Mouse (Mus musculus) heart, embryonic 12.5 days (tissue): ENCODE data around the gene Unc119. TPM values are rescaled to one million over a fixed set of nuclear protein-coding genes. Genes with fewer than 3 reads are reported as not detected.

Experiments
- ATAC-seq: fragments of 200-750 bp; cut with Nextera tagmentation; 2 replicates; pipeline ENCODE4 v1.8.0; 2017; ENCODE audit warnings: moderate TSS enrichment, moderate library complexity; ENCODE audit not compliant: insufficient number of reproducible peaks, low FRiP score
- H3K27ac ChIP-seq: fragments of 300-500 bp; sonication (generic); 2 replicates; pipeline ENCODE4 v1.5.1; 2016; ENCODE audit warnings: mild to moderate bottlenecking, moderate library complexity; ENCODE audit not compliant: poor library complexity, severe bottlenecking
- H3K27me3 ChIP-seq: fragments of 300-500 bp; sonication (generic); replicated peaks from 2 replicates; pipeline ENCODE4 v1.6.1; 2016; ENCODE audit warnings: mild to moderate bottlenecking, moderate library complexity
- H3K36me3 ChIP-seq: fragments of 300-500 bp; sonication (generic); 2 replicates; pipeline ENCODE4 v1.6.1; 2016; ENCODE audit warnings: mild to moderate bottlenecking, moderate library complexity
- H3K4me1 ChIP-seq: fragments of 300-500 bp; sonication (generic); replicated peaks from 2 replicates; pipeline ENCODE4 v1.6.1; 2016; ENCODE audit warnings: mild to moderate bottlenecking
- H3K4me2 ChIP-seq: fragments of 300-500 bp; sonication (generic); 2 replicates; pipeline ENCODE4 v1.6.1; 2016; ENCODE audit warnings: mild to moderate bottlenecking, moderate library complexity
- H3K4me3 ChIP-seq: fragments of 300-500 bp; sonication (generic); 2 replicates; pipeline ENCODE4 v1.5.1; 2016; ENCODE audit warnings: mild to moderate bottlenecking
- H3K9ac ChIP-seq: fragments of 300-500 bp; sonication (generic); 2 replicates; pipeline ENCODE4 v1.6.1; 2016; ENCODE audit warnings: mild to moderate bottlenecking, moderate library complexity
- H3K9me3 ChIP-seq: fragments of 300-500 bp; sonication (generic); replicated peaks from 2 replicates; pipeline ENCODE4 v1.6.1; 2016; ENCODE audit warnings: mild to moderate bottlenecking, moderate library complexity
- WGBS: fragments of 180-500 bp; shearing (Covaris S2); methylation state at CpG from one replicate; pipeline ENCODE4 v1.1.7; 2016; 5-methylcytosine and 5-hydroxymethylcytosine counted together
- polyA plus RNA-seq: library from polyadenylated mRNA; unstranded; fragments of >200 nt; fragmentation: Nextera tagmentation; extraction: Ambion mirVana; gene quantifications from 2 replicates; pipeline ENCODE4 v1.2.1, GENCODE M21; 2016

Gene Unc119
- polyA plus RNA-seq, 1 experiment from 2014 or later = 45.6 TPM

DNA sequence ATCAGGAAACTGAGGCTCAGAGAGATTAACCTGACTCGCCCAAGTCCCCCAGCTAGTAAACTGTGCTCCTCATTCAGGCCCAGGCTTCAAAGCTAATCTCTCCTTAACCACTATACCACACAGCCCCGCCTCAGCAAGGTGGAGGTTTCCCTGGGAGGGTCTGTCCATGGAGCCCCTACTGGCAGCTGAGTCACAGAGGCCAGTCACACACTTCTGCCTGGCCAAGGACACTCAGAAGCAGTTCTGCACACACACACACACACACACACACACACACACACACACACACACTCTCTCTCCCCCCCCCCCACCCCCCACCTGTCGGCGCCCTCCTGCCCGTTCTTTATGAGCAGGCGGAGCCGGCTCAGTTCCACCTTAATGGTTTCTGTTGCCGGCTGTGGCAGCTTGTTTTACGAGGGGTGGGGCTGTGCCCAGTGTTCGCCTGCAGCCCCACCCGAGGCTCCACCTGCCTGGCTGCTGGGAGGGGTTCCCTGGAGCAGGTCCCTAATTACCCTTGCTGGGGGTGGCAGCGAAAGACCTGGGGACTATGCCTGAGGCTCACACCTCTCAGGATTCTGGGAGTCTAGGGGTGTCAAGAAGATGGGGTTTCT lies 34.4 kb downstream of the Unc119 start:
- H3K9me3 ChIP-seq = no peaks in the 10 kb centered on the region
- WGBS = 42% methylated on average over 12 of the region's 12 CpGs
- no peak for ATAC-seq
- H3K4me2 ChIP-seq = no peak overlapping the region
- H3K4me3 ChIP-seq = no peak overlapping the region
- H3K27me3 ChIP-seq = peaks cover 29% of the 10 kb centered on the region
- no peak overlapping the region for H3K27ac ChIP-seq
- H3K36me3 ChIP-seq = no peaks in the 10 kb centered on the region
- no peaks in the 10 kb centered on the region for H3K4me1 ChIP-seq
- H3K9ac ChIP-seq = no peak overlapping the region

DNA sequence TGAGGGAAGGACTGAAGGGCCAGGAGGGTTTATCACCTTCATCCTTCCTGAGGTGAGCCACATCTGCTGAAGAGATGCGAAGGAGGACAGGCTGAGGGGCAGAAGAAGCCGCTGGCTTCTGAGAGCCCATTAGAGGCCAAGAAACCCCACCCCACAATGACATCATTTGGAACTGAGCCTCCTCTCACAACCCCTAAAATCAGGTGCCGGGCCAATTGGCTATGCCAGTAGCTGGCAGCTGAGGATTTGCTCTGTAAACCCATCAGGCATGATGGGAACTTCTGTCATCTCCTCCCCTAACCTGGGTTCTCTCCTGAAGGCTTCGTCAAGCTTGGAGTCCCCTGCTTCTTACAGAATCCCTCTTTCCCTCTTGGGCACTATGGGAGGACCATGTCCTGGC lies 37.1 kb downstream of the Unc119 start:
- no peaks in the 10 kb centered on the region for H3K4me1 ChIP-seq
- no peak for ATAC-seq
- 68% methylated on average over 4 of the region's 4 CpGs for WGBS

DNA sequence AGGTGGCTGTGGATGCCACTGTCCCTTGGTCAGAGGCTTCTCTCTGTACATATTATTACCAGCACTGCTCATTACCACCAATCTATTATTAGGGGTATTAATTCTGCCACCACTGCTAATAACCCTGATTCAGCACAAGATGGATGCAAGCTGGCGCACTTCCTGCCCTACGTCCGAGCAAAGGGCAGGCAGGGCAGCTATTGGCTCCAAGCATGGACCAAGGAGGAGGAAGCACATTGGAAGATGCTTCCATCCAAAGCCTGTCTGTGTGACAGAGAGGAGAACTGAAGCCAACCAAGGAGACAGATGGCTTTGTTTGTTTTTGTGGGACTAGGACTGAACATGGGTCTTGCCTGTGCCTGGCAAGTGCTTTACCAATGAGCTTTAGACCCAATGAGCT lies 37.7 kb downstream of the Unc119 start:
- Histone ChIP-seq H3K36me3 (no peaks in the 10 kb centered on the region), H3K9ac (no peak overlapping the region), H3K4me1 (no peaks in the 10 kb centered on the region), H3K9me3 (no peaks in the 10 kb centered on the region), H3K27me3 (peaks cover 58% of the 10 kb centered on the region), H3K4me2 (no peak overlapping the region), H3K27ac (no peak overlapping the region), H3K4me3 (no peak overlapping the region)
- 84% methylated on average over 3 of the region's 3 CpGs for WGBS
- ATAC-seq = no peak

More for the DNA sequence above, 37.1 kb downstream of the Unc119 start:
- Histone ChIP-seq H3K9me3 (no peaks in the 10 kb centered on the region), H3K4me3 (no peak overlapping the region), H3K4me2 (no peak overlapping the region), H3K9ac (no peak overlapping the region), H3K27me3 (peaks cover 51% of the 10 kb centered on the region), H3K36me3 (no peaks in the 10 kb centered on the region), H3K27ac (no peak overlapping the region)

DNA sequence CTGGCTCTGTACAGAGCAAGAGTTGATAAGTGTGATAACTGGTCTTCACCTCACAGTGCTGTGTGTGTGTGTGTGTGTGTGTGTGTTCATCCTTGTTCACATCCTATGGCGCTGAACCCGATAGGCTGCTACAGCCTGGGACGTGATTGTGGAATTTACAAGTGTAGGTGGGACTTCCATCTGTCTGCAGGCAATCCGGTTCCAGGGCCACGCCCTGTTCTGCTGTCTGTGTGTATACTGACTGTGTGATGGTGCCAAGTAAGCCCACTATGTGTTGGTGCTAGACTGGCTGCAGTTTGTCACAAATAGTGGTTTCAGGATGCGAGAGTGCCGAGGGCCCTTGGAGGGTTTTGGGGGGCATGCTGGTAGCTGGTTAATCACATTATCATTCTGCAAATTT lies 39.0 kb downstream of the Unc119 start:
- H3K27me3 ChIP-seq = peaks cover 66% of the 10 kb centered on the region
- H3K4me2 ChIP-seq = no peak overlapping the region
- no peak overlapping the region for H3K27ac ChIP-seq
- 65% methylated on average over 7 of the region's 7 CpGs for WGBS
- no peak for ATAC-seq
- no peak overlapping the region for H3K4me3 ChIP-seq
- H3K4me1 ChIP-seq = no peaks in the 10 kb centered on the region
- H3K36me3 ChIP-seq = no peaks in the 10 kb centered on the region
- no peaks in the 10 kb centered on the region for H3K9me3 ChIP-seq
- no peak overlapping the region for H3K9ac ChIP-seq

DNA sequence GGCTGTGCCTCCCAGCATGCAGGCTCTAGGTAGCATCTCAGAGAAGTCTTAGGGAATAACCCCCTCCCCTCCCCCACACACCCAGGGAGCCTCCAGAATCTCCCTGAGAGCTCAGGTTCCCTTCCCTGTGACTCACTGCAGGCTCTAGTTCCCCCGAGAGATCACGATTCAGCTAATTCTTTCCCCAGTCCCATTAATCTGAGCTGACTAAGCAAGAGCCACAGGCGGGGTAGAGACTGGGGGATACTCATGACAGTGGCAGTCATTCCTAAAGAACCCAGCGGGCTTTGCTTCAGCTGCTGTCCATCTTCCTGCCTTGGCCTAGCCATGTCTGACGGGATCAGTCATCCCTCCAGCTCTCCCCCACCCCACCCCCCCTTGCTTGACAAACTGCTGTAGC lies 39.4 kb downstream of the Unc119 start:
- H3K4me3 ChIP-seq = no peak overlapping the region
- H3K9ac ChIP-seq = no peak overlapping the region
- no peak overlapping the region for H3K27ac ChIP-seq
- H3K27me3 ChIP-seq = peaks cover 62% of the 10 kb centered on the region
- no peaks in the 10 kb centered on the region for H3K36me3 ChIP-seq
- H3K4me2 ChIP-seq = no peak overlapping the region
- WGBS = 25% methylated on average over 5 of the region's 5 CpGs
- no peaks in the 10 kb centered on the region for H3K9me3 ChIP-seq
- ATAC-seq = no peak
- no peaks in the 10 kb centered on the region for H3K4me1 ChIP-seq

DNA sequence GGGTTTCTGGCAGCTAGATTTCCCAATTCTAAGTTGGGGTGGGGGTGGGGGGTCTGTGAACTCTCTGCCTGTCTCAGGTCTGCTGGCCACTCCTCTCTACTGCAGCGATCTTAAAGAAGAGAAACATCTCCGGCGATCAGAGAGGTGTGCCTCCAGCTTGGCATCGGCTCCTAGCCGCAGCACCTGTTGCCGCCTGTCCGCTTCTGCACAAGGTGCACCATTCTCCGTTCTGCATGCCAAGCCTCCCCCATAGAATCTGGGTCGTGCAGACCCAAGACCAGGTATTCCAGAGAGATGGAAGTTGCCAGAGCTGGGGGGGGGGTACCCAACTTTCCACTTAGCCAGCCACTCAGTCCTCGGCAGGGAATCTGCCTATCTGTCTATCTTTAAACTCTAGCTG lies 42.5 kb downstream of the Unc119 start:
- Histone ChIP-seq H3K9me3 (no peaks in the 10 kb centered on the region), H3K4me1 (no peaks in the 10 kb centered on the region), H3K4me3 (no peak overlapping the region), H3K36me3 (no peaks in the 10 kb centered on the region), H3K27ac (no peak overlapping the region), H3K27me3 (peaks cover 40% of the 10 kb centered on the region), H3K4me2 (no peak overlapping the region), H3K9ac (no peak overlapping the region)
- no peak for ATAC-seq
- 79% methylated on average over 10 of the region's 10 CpGs for WGBS

DNA sequence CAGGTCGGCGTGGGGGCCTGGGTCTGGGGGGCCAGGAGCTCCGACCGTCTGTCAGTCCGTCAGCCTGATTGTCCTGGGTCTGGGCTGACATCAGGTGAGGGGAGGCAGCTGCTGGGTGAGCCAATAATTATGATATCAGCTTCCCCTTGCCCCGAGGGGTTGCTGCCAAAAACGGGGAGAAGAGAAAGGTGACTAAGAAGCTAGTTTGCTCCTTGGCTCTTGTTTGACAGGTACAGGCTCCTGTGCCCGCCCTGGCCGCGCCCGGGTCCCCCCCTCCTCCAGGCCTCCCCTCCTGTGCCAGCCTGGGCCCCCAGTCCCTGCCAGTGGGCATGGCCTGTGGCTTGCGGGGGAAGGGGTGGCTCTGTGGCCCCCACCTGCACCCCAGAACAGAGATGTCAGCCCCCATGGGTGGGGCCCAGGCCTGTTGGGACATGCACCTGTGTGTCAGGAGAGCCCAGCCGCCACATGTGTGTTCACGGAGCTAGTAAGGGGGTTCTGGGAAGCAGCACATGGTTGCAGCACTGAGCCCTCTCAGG lies 43.3 kb downstream of the Unc119 start, which contains the start of gene Foxn1:
Foxn1 (minus strand) TSS at position 51 of the 536 bp plus-strand sequence.
- H3K9ac ChIP-seq = no peak within 1 kb of the TSS
- no peaks in the 10 kb centered on the region for H3K9me3 ChIP-seq
- no peaks in the 10 kb centered on the region for H3K4me1 ChIP-seq
- H3K36me3 ChIP-seq = no peaks in the 10 kb centered on the region
- H3K4me3 ChIP-seq = no peak within 1 kb of the TSS
- no peak within 1 kb of the TSS for H3K4me2 ChIP-seq
- H3K27ac ChIP-seq = no peak within 1 kb of the TSS
- H3K27me3 ChIP-seq = peaks cover 40% of the 10 kb centered on the region
- 69% methylated on average over 14 of the region's 14 CpGs for WGBS
- no peak for ATAC-seq

DNA sequence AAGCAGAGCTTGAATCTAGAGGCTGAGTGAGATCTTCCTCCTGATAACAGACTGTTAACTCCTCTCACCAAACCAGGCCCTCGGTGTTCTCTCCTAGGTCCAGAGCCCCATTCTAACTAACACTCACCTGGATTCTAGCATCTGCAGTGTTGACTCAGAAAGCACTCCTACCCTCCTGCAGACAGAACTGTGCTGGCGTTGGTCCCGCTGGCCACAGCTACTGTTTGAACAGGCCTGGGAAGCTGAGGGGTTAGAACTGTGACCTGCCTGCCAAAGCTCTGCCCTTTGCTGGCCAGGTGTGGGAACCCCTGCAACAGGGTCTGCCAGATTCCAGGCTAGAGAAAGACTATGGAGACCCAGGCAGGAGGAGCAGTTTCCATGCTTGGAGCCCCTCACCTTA lies 49.4 kb downstream of the Unc119 start:
- H3K4me2 ChIP-seq = no peak overlapping the region
- H3K4me1 ChIP-seq = 0 out of 2 replicates have a peak, but pooled peaks cover 4% of the 10 kb centered on the region
- H3K36me3 ChIP-seq = no peaks in the 10 kb centered on the region
- no peak overlapping the region for H3K27ac ChIP-seq
- ATAC-seq = no peak
- 57% methylated on average over 3 of the region's 3 CpGs for WGBS
- no peaks in the 10 kb centered on the region for H3K9me3 ChIP-seq
- H3K9ac ChIP-seq = no peak overlapping the region
- H3K27me3 ChIP-seq = peaks cover 22% of the 10 kb centered on the region
- no peak overlapping the region for H3K4me3 ChIP-seq

DNA sequence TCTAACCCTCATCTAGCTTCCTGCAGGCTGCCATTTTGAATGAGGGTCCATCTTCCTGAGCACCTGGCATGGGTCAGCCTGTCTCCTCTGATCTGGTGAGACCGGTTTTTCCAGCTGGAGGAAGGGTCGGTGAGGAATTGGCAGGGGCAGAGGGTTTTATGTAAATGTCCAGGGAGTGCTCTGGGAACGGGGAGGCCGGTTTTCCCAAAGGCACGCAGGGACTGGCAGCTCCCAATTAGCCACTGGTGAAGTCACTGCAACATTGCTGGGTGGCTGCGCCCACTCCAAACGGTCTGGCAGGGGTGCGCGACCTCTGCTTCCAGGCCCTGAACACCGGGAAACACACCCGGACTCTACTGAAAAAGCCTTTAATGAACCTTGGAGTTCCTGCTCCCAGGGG lies 53.7 kb downstream of the Unc119 start:
- 49% methylated on average over 11 of the region's 11 CpGs for WGBS
- 0 out of 2 replicates have a peak overlapping the region, but pooled peaks have one; percentile 12 for H3K4me3 ChIP-seq

DNA sequence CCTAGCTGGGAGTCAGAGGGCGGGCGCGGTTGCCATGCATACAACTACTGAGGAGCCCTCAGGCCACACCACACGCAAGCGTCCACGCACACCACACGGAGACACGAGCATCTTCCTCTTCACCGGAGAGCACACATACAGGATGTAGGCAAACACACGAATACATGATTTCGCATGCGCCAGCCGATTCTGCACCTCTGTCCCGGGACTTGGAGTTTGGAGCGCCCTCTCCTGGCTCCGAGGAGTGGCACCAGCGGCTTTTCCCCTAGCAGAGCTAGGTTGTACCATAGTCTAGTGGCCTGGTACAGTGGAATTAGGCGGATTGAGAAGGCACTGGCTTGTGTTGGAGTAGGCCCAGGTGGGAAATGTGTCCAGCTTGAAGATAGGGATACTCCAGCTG lies 54.1 kb downstream of the Unc119 start:
- Histone ChIP-seq H3K4me3 (peak overlapping the region; percentile 12; the same call in 1 of the 2 replicates), H3K9me3 (no peaks in the 10 kb centered on the region), H3K9ac (peak overlapping the region; percentile 49; the same call in 1 of the 2 replicates), H3K27ac (no peak overlapping the region), H3K36me3 (no peaks in the 10 kb centered on the region), H3K4me2 (peak overlapping the region; percentile 55), H3K27me3 (peaks cover 55% of the 10 kb centered on the region), H3K4me1 (0 out of 2 replicates have a peak, but pooled peaks cover 4% of the 10 kb centered on the region)
- ATAC-seq = no peak
- 12% methylated on average over 18 of the region's 18 CpGs for WGBS

More for the DNA sequence above, 53.7 kb downstream of the Unc119 start:
- Histone ChIP-seq H3K9ac (peak overlapping the region; percentile 49; the same call in 1 of the 2 replicates), H3K4me2 (peak overlapping the region; percentile 55), H3K27me3 (peaks cover 51% of the 10 kb centered on the region), H3K4me1 (0 out of 2 replicates have a peak, but pooled peaks cover 4% of the 10 kb centered on the region), H3K9me3 (no peaks in the 10 kb centered on the region), H3K36me3 (no peaks in the 10 kb centered on the region), H3K27ac (no peak overlapping the region)
- ATAC-seq = no peak

DNA sequence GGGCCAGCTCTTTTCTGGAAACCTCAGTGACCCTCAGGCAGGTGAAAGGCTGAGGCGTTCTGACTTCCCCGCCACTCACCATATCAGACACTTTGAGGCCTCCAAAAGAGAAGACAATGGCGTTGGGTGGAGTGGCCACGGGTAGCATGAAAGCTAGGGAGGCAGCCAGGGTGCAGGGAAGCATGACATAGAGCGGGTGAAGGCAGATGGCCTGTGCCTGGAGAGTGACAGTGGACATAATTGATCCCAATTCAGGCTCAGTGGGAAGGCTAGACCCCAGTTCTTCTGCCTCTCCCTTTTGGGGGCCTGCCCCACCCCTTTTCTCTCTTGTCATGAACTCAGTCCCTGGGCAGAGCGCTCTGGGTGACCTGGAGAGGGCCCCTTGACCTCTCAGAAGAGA lies 54.9 kb downstream of the Unc119 start:
- H3K4me2 ChIP-seq = no peak overlapping the region
- H3K36me3 ChIP-seq = no peaks in the 10 kb centered on the region
- no peak overlapping the region for H3K27ac ChIP-seq
- H3K27me3 ChIP-seq = peaks cover 55% of the 10 kb centered on the region
- WGBS = 75% methylated on average over 6 of the region's 6 CpGs
- no peak overlapping the region for H3K9ac ChIP-seq
- no peak overlapping the region for H3K4me3 ChIP-seq
- H3K4me1 ChIP-seq = 0 out of 2 replicates have a peak, but pooled peaks cover 4% of the 10 kb centered on the region
- H3K9me3 ChIP-seq = no peaks in the 10 kb centered on the region
- no peak for ATAC-seq
